Mouse (Mus musculus) stomach, postnatal 0 days (tissue): ENCODE measurements around the gene Rex2. TPM values are rescaled to one million over a fixed set of nuclear protein-coding genes. Genes with fewer than 3 reads are reported as not detected.
"Not testable (repeated sequence)": the region's sequence is repeated elsewhere in the genome, so short reads cannot be mapped to it uniquely, and the experiment has no call there.

Source experiments
- ATAC-seq: fragments of 200-750 bp; cut with Nextera tagmentation; 2 replicates; pipeline ENCODE4 v1.8.0; 2017; ENCODE audit not compliant: low FRiP score, low TSS enrichment
- DNase-seq: peaks from one replicate; pipeline ENCODE4 v3.0.0-alpha.2; 2016; ENCODE audit warnings: low spot score
- H3K27ac ChIP-seq: fragments of 300-500 bp; sonication (generic); replicated peaks from 2 replicates; pipeline ENCODE4 v1.5.1; 2014; ENCODE audit warnings: mild to moderate bottlenecking, control low read depth
- H3K27me3 ChIP-seq: fragments of 300-500 bp; sonication (generic); 2 replicates; pipeline ENCODE4 v1.6.1; 2014; ENCODE audit warnings: low read length; ENCODE audit not compliant: control insufficient read depth, insufficient read depth
- H3K36me3 ChIP-seq: fragments of 300-500 bp; sonication (generic); 2 replicates; pipeline ENCODE4 v1.6.1; 2014; ENCODE audit warnings: low read length, mixed read lengths; ENCODE audit not compliant: control insufficient read depth, insufficient read depth
- H3K4me1 ChIP-seq: fragments of 300-500 bp; sonication (generic); replicated peaks from 2 replicates; pipeline ENCODE4 v1.6.1; 2014; ENCODE audit warnings: antibody characterized with exemption; ENCODE audit not compliant: control insufficient read depth, insufficient read depth
- H3K4me2 ChIP-seq: fragments of 300-500 bp; sonication (generic); replicated peaks from 2 replicates; pipeline ENCODE4 v1.6.1; 2014; ENCODE audit warnings: low read depth, mild to moderate bottlenecking, control low read depth, moderate library complexity
- H3K4me3 ChIP-seq: fragments of 300-500 bp; sonication (generic); 2 replicates; pipeline ENCODE4 v1.5.1; 2014; ENCODE audit warnings: low read depth, low read length, control low read depth
- H3K9ac ChIP-seq: fragments of 300-500 bp; sonication (generic); 2 replicates; pipeline ENCODE4 v1.6.1; 2014; ENCODE audit warnings: mild to moderate bottlenecking, low read length, control low read depth, mixed read lengths
- H3K9me3 ChIP-seq: fragments of 300-500 bp; sonication (generic); 2 replicates; pipeline ENCODE4 v1.6.1; 2016; ENCODE audit warnings: low read length; ENCODE audit not compliant: control insufficient read depth
- CTCF ChIP-seq: IDR thresholded peaks from 2 replicates; pipeline ENCODE4 v1.5.1; 2016; ENCODE audit warnings: antibody characterized with exemption, low read depth, mild to moderate bottlenecking, moderate library complexity
- WGBS: fragments of 180-500 bp; shearing (Covaris S2); extraction: QIAGEN DNeasy Blood & Tissue Kit; methylation state at CpG from one replicate; pipeline ENCODE4 v1.1.7; 2014; 5-methylcytosine and 5-hydroxymethylcytosine counted together
- polyA plus RNA-seq: library from polyadenylated mRNA; unstranded; fragments of >200 nt; fragmentation: Nextera tagmentation; extraction: Ambion mirVana; gene quantifications from 2 replicates; pipeline ENCODE4 v1.2.1, GENCODE M21; 2015

The Rex2 gene
- polyA plus RNA-seq, 1 experiment from 2014 or later: not detected

DNA sequence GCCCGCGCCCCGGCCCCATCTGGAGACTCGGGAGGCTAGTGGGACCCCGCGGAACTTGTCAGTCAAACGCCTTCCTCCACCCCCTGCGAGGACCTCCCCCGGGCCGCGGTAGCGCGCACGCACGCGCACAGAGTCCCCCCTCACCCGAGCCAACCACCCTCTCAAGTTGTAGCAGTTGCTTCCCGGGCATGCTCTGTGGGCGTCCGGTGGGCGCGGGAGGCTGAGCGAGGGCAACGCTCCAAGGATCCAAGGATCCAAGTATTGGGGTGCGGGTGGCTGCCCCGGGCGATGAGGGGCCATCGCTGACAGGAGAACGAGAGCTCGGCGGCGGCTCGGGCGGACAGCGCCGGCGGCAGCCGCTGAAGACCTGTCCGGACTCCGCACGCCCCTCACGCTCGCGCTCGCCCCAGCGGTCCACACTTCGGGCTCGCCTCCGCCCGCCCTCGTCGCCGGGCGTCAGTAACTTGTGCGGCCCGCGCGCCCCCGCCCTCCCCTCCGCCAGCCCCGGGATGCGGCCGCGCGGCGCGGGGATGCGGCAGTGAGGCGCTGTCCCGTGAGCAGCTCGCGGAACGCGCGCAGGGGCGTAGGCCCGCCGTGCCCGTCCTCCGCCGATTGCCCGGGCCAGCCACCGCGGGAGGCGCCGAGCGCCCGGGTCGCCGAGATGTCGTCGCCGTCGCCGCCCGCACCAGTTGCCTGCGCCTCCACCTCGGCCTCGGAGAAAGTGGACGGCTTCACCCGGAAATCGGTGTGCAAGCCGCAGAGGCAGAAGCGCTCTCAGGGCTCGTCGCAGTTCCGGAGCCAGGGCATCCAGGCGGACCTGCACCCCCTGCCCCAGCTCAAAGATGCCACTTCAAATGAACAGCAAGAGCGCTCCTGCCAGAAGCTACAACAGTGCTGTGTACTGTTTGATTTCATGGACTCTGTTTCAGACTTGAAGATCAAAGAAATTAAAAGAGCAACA, 80.3 kb downstream of the Rex2 start:
- 2% methylated on average over 62 of the region's 109 CpGs for WGBS
- H3K4me1 ChIP-seq, H3K36me3 ChIP-seq, H3K27me3 ChIP-seq, H3K9me3 ChIP-seq, DNase-seq, H3K9ac ChIP-seq, H3K27ac ChIP-seq: not testable (repeated sequence)
- H3K4me3 ChIP-seq: peak overlapping the region; percentile 32
- peak; percentile 26; the same call in 1 of the 2 replicates for ATAC-seq
- H3K4me2 ChIP-seq: peak overlapping the region; percentile 55

GRCm38 (mm10) chr4:147103814-147104213, 82.2 kb downstream of the Rex2 start:
- H3K36me3 ChIP-seq, DNase-seq, H3K4me3 ChIP-seq, H3K27me3 ChIP-seq, H3K9ac ChIP-seq, H3K9me3 ChIP-seq, H3K27ac ChIP-seq, ATAC-seq, H3K4me2 ChIP-seq, H3K4me1 ChIP-seq: not testable (repeated sequence)
- 54% methylated on average over 4 of the region's 4 CpGs for WGBS
- peak; percentile 25; the same call in 1 of the 2 replicates for TF ChIP-seq CTCF

Other genes with a start within 250 kb of the Rex2 start
- gene Gm21411, start 112.3 kb upstream of the Rex2 start, polyA plus RNA-seq: not detected in 2 replicates
- not detected in 2 replicates for gene Zfp989, start 49.9 kb upstream of the Rex2 start, polyA plus RNA-seq
- 3.9 and 4.3 TPM in 2 replicates for gene Zfp991, start 110.2 kb downstream of the Rex2 start, polyA plus RNA-seq